Mouse (Mus musculus) erythroblast, embryonic 14.5 days (primary cell): Measurements from ENCODE around the gene Donson.

Source experiments
- GATA1 ChIP-seq: IDR thresholded peaks from 2 replicates; pipeline ENCODE4 v1.6.1; 2012; ENCODE audit warnings: low read length, inconsistent platforms, mixed read lengths
- TAL1 ChIP-seq: IDR thresholded peaks from 3 replicates; pipeline ENCODE4 v1.6.1; 2012; ENCODE audit warnings: low read length, inconsistent platforms, mixed read lengths

- no peak for TF ChIP-seq GATA1
- TF ChIP-seq TAL1: no peak
These were observed 58.0 kb downstream of the Donson start for GRCm38 (mm10) chr16:91630584-91630983.
